Mouse (Mus musculus) NIH3T3 (cell line): ENCODE results near the gene Apol7b.
A peak's percentile ranks its signal among the peaks of the same experiment; 100 is the strongest.
"Not testable (repeated sequence)": the region's sequence is repeated elsewhere in the genome, so short reads cannot be mapped to it uniquely, and the experiment has no call there.

Experiments used
- DNase-seq: peaks from one replicate; pipeline ENCODE4 v3.0.0-alpha.2; 2012; ENCODE audit warnings: low read depth

Apol7b gene

DNA sequence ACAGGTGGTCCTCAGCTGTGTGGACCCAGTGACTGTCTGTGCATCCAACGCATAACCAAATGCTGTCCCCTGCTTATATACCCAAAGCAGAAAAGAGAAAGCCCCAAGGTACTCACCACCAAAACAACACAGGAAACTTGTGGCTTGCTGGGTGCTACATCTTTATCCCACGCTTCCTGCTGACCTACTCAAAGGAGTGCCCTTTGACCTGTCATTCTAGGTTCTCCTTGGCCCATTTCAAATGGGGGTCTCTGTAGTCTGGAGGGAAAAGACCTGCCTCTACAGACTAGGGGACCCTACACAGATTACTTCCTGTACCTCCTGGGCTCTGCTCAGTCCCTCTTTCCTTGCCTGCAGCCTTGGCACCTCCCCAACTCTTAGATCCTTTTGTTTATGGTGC lies at the start of gene Apol7b:
TSS of gene Apol7b (minus strand) at position 101 of the 400 bp plus-strand sequence.
- not testable (repeated sequence) for DNase-seq

DNA sequence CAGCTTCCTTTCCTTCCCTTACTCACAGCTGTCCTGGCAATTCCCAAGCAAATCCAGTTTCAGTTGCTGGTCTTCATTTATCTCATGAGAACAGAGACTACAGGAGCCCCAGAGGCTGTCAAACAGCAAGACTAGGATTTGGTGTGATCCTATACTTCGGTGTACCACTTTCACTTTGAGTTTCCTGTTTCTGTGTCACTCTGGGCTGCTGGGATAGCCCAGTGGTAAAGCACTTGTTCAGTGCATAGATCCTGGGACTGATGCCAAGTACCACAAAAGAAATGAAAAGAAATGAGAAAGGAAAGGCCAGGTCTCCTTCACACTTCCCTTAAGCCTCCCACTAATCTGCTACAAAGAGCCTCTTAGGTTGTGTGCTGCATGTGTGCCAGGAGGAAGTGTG lies 47.4 kb upstream of the Apol7b start:
- DNase-seq = not testable (repeated sequence)

DNA sequence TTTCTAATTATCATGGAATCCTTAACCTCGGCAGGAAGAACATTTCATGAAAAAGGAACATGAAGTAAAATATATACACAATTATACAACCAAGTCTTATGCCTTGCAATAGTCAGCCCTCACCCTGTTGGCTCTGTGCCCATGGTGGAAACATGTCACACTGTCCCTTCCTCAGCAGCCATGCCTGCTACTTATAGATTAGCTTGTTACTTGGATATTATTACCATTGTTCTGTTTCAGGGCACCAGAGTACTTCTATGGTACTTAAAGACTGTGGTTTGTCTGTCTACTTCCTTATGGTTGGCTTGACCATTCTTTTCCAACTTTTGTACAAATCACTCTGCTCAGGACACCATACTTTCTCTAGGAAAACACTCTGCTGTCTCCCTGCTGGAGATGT lies 45.9 kb upstream of the Apol7b start:
- DNase-seq = not testable (repeated sequence)

DNA sequence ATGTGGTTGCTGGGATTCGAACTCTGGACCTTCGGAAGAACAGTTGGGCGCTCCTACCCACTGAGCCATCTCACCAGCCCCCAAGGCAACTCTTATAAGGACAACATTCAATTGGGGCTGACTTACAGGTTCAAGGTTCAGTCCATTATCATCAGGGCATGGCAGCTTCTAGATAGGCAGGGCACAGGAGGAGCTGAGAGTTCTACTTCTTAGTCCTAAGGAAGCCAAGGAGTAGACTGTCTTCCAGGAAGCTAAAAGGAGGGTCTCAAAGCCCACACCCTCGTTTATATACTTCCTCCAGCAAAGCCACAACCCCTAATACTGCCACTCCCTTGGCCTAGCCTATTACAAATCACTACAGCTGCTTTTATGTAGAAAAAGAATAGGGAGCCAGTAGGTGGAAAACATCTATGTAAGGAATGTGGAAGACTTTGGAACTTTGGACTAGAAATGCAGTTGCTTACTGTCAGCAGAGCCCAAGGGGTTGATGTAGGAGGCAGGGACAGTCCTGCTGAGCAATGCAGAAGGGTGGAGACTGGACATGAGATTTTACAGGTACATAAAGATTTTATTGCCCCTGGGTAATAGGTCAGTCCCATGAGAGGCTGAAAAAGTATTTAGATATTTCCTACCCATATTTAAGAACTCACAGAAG lies 35.0 kb upstream of the Apol7b start:
- no peak for DNase-seq

DNA sequence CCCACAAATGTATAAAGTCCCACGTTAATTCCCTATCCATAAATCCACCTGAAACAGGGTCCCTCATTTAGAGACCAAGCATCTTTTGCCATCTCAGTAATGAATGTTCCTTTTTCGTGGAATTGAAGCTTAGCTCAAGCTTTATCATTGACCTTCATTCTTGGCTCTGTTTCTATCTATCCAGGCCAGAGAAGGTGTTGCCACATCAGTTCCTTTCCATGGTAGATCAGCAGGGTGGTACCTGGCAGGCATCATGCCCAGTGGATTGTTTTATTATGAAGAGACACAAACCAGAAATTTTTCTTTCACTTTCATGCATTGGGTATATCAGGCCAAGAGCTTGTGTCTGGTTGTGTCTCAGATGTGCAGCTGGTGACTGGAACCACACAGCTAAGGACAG lies 29.4 kb upstream of the Apol7b start, which contains the start of gene Apol10a:
TSS of gene Apol10a (plus strand) at position 355 of the 400 bp plus-strand sequence.
- DNase-seq = not testable (repeated sequence)

DNA sequence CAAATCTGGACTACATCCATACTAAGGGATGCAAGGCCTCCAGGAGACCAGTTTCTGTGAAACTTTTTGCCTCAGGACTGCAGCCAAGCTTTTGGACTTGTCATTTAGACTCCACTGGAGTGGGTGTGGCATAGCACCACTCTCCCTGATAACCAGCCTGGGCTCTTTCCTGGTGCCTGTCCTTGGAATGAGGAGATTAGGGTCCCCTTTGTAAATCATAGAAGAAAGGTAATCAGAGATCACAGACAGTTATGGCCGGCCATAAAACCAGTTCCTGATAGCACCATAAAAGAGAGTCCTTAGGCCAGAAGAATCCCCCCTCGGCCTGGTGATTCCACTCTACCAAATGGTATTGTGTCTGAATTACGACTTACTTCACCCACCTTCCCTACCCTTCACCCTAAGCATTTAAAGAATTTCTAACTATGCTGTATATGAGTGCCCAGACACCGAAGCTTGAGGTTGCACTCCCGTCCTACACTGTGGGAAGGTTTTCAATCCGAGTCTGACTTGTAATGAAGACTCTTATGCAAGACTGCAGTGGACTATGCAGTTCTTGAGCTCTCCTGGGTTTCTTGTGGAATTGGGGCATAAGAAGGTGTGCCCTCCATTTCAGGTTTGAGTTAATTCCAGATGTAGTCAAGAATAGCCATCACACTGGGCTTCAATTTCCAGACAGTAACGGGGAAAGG lies 27.6 kb upstream of the Apol7b start:
- not testable (repeated sequence) for DNase-seq

DNA sequence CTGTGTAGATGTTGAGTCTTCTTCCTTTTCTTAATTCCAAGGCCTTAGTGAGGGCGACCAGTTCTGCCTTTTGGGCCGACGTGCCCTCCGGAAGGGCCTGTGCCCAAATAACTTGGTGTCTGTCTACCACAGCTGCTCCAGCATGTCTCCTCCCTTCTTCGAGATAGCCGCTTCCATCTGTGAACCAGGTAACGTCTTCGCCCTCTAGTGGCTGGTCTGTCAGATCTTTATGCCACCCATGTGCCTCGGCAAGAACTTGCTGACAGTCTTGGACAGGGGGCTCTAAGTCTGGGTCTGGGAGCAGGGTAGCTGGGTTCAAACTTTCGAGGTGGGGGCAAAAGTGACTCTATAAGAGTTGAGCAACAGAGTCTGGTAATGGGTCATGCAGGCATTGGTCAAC lies 2.6 kb upstream of the Apol7b start:
- DNase-seq = peak; percentile 70

DNA sequence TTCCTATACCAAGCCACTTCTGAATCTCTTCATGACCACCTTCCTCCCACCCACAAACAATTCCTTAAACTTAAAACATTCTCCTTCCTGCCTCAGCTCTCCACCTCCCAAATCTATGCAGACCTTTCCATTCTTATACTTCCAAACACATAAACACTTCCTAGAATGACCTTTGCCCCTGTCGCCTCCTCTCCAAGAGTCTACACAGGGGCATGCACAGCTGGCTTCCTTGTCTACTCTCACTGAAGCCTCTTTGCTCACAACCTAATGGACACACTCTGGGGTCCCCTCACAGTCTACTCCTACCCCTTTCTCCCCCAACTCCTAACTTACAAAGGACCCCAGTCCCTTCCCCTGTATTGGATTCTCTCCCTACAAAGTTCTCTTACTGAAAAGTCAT lies 1.6 kb downstream of the Apol7b start:
- DNase-seq = not testable (repeated sequence)

DNA sequence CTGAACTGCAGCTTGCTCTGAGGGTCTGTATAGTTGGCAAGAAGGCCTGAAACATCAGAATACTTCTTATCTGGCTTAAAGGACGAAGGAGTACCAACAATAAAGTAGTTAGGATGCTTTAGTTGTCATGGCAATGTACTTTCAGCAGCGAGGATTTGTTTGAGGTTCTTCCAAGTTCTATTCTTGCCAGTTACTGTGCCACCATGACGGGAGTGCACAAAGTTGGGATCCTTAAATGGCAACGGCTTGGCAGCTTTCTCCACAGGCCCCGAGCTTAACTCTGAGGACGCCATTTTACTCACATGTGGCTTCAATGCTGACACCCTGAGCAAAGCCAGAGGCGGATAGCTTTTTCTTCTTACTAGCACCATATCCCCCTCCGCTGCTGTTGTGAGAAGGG lies 2.5 kb downstream of the Apol7b start:
- DNase-seq = not testable (repeated sequence)

DNA sequence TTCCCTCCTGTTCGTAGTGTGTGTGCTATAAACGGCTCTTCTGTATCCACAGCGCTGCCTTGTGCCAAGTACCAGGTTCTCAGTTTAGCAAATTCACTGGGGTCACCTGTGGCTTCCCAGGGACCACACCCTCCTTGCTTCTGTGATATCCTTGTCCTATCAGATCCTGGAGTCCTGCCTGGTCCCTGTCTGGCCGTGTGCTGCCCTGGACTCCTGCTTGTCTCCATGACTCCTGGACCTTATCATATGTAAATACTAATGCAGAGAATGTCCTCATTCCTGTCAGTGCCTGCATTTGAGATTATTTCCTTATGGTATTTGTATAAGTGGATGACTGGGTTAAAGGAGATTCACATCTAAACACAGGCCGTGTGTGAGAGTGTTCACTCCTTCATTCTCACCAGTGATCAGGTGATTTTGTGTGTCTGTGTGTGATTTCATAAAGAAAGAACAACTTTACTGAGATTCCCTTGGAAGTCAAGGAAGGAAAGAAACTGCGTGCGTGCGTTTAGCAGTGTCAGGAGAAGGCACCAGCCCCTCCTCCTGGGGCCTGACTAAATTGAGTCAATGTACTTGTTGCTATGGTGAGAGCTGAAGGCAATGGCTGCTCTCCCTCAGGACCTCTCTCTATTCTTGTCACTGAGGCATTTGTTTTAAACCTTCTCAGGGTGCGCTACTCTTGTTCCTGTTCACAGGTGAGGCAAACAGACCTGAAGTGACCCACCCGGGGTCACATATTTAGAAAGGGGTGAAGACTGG lies 18.4 kb downstream of the Apol7b start:
- not testable (repeated sequence) for DNase-seq

DNA sequence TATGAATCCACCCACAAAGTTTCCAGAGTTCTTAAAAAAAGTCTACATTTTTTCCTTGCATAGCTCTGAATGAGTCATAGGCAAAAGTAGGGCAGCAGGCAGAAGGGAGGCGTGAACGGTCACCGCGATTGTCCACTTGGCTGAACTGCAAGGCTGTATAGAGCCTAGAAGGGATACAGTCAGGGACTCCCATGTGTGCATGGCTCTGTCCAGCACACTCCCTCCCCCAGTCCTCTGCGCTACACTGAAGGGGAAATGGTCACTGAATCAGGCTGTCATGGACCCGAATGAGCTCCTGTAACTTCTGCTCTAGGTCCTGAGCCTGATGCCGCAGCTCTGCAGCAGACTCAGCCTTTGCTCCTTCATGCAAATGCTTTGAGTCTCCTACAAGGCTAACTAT lies 24.4 kb downstream of the Apol7b start:
- DNase-seq = peak; percentile 64

DNA sequence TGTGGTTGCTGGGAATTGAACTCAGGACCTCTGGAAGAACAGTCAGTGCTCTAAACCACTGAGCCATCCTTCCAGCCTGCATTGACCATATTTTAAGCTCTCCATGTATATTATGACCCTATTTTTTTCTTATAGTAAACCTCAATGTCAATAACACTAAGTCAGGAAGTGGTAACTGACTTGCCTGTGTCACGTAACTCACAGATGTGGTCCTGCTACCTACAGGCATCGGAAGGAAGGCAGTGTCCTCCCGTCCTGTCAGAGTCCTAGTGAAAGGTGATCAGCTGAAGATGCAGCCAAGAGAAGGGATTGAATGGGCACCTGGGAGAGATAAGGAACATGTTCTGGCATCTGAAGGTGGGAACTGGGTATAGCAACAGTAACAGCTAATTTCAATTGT lies 27.6 kb downstream of the Apol7b start:
- DNase-seq = not testable (repeated sequence)

DNA sequence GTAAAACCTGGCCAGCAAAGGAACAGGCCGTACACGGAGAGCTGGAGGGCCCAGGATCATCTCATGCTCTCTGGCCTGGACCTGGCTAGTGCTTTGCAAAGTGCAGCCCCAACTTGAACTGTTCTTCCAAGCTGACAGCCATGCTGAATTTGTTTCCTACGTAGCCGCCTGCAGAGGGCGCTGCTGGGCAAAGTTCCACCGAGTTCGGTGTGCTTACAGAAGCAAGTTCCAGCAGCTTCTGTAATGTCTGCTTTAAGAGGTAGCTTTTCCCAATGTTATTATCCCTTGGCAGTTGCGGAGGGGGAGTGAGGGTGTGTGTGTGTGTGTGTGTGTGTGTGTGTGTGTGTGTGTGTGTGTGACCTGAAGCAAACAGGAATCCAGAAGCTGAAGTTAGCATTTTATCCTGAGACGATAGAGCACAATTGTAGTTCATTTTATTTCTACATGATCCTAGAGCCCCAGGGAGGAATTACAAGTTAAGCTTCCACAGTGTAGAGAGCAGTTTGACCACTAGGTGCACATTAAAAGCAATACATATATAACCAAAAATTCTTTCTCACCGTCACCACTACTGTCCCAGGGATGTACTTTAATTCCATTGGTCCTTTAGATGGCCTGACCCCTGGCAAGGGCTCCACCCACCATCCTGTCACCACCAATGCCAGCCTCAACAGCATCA lies 30.5 kb downstream of the Apol7b start:
- not testable (repeated sequence) for DNase-seq

DNA sequence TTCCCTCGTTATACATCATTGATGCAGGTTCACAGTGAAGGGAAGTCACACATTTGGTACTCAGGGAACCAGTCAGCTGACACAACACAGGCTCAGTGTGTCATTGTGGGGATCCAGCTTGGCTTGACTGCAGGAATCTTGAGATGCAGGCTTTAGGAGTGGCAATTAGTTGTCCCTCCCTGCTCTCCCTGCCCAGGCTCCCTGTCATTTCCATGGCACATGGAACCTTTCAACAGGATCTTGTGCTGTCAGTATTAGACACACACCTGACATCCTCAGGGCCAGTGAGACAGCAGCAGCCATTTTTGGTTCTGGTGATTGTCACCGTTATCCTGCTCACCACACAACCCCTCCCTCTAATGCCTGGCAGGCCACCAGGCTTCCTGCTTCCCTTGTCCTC lies 31.6 kb downstream of the Apol7b start:
- DNase-seq = not testable (repeated sequence)

DNA sequence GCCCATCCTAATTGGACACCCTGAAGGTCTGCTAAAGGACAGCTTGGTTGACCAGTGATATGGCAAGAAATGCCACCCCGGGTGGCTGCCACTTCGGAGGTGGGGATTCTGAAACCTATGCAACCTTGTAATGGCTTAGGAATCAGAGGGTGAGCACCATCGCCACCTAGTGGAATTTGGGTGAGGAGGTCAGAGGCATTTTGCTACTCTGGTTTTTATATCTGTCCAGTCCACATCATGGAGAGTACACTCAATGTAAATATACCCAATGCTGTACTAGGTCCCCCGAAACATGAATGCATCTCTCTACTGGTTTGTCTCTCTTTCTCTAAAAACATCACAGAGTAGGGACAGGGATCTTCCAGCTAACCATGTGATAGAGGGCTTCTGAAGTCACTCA lies 34.6 kb downstream of the Apol7b start:
- DNase-seq = peak; percentile 58

DNA sequence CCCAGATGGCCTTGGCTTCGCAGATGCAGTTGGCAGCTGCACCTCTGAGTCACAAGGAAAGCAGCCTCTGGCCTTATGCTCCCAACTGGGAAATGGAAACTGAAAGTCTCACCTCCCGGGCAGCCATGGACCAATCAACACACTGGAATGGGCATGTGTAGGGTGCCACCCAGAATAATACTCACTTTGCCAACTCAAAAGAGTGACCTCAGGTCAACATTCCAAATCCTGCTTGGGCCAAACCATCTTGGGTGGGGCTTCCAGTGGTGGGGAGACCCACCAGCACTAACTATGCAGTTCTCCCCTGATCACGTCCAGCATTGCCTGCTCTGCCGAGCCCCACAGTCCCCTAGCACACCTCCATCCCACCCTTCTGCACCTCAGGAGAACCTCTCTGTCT lies 36.3 kb downstream of the Apol7b start, which contains the start of gene Apol9a:
TSS of gene Apol9a (minus strand) at position 101 of the 400 bp plus-strand sequence.
- DNase-seq = not testable (repeated sequence)

DNA sequence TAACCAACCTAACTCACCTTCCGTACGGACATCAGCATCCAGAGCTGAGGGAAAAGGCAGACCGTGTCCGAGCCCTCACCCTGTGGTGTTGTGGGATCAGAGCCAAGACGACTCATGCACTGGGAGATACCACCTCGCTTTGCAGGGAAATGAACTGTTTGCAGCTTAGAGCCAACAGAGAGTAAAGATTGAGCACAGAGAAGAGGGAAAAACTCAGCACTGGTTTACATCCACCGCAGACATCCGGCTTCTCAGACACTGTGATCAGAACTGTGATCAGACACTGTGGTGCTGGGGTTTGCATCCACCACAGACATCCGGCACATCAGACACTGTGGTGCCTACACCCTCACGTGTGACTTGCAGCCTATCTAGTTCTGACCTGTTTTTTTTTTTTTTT lies 40.9 kb downstream of the Apol7b start:
- peak; percentile 92 for DNase-seq

DNA sequence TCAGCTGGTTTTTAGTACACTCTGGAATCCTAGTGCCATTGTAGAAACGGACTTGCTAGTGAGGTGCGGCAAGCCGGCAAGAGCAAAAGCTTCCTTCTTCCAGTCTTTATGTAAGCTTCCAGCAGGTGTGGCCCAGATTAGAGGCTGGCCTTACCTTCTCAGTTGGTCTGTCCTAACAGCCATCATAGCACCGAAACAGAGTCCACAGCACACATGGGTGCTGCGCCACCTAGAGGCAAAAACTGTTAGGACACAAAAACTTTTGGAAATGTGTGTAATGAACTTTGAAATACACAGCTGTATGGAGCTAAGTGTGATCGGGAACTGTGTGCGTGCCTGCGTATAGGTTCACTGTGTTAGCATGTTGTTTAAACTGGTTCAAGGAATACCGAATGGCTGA lies 48.3 kb downstream of the Apol7b start, which contains the start of gene Apol7a:
TSS of gene Apol7a (minus strand) at position 84 of the 400 bp plus-strand sequence.
- peak; percentile 86 for DNase-seq

DNA sequence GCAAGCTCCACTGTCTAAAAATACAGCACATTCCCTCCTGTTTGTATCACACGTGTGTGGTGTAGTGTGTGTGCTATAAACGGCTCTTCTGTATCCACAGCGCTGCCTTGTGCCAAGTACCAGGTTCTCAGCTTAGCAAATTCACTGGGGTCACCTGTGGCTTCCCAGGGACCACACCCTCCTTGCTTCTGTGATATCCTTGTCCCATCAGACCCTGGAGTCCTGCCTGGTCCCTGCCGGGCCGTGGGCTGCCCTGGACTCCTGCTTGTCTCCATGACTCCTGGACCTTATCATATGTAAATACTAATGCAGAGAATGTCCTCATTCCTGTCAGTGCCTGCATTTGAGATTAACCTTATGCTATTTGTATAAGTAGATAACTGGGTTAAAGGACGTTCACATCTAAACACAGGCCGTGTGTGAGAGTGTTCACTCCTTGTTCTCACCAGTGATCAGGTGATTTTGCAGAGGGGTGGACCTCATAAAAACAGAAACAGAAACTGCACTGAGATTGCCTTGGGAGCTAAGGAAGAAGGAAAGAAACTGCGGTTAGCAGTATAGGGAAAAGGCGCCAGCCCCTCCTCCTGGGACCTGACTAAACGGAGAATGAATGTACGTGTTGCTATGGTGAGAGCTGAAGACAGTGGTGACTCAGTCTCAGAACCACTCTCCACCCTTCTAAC lies 49.7 kb downstream of the Apol7b start:
- peak; percentile 97 for DNase-seq

DNA sequence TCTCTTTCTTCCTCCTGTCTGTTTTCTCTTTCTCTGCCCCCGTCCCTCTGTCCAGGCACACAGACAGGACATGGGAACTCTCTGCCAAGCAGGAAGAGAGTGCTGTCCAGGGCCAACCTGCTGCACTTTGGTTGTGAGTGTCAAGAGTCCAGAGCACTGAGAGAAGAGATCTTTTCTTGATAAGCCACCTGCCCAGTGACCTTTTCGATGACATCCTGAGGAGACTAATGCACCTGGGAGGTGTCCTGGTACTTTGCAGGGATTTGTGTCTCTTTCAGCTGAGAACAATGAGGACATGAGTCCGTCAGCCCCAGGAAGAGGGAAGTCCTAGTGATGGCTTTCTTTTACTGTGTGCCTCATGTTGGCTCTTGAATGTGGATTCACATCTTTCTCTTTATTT lies 53.5 kb downstream of the Apol7b start:
- not testable (repeated sequence) for DNase-seq

DNA sequence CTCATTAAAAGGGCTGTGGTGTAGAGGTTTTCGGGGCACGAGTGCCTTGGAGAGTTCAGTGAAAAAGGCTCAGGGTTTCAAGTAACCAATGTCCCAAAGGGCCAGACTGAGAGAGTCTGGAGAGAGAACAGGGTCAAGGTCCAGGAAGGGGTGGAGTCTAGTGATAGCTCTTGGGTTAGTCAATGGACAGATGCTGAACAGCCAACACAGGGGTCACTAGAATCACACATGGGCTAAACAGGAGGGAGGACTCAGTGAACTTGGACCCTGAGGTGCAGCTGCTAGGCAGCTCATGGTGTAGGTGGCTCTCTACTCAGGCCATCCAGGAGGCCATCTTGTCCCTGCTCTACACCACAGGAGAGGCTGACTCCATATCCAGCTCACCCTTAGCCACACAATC lies 59.8 kb downstream of the Apol7b start:
- DNase-seq = no peak
